Mouse (Mus musculus) C2C12 (cell line): ENCODE results near the gene Frmd6.

ENCODE experiments used
- CEBPB ChIP-seq: IDR thresholded peaks from one replicate; pipeline ENCODE4 v1.6.1; 2011; ENCODE audit warnings: low read depth, mild to moderate bottlenecking, control low read depth, moderate library complexity
- CTCF ChIP-seq: IDR thresholded peaks from one replicate; pipeline ENCODE4 v1.5.1; 2011; ENCODE audit not compliant: control insufficient read depth, insufficient read depth, insufficient read length
- FOSL1 ChIP-seq: IDR thresholded peaks from one replicate; pipeline ENCODE4 v1.8.0; 2011; ENCODE audit warnings: mild to moderate bottlenecking, low read length; ENCODE audit not compliant: poor library complexity, insufficient read depth, severe bottlenecking
- MAX ChIP-seq: IDR thresholded peaks from one replicate; pipeline ENCODE4 v1.6.1; 2011; ENCODE audit warnings: mild to moderate bottlenecking, control low read depth
- MYOD1 ChIP-seq: IDR thresholded peaks from one replicate; pipeline ENCODE4 v1.6.1; 2011; ENCODE audit warnings: low read depth; ENCODE audit not compliant: control insufficient read depth, insufficient read length
- MYOG ChIP-seq: IDR thresholded peaks from one replicate; pipeline ENCODE4 v1.6.1; 2011; ENCODE audit not compliant: control insufficient read depth, insufficient read length; ENCODE audit errors: extremely low read depth
- USF1 ChIP-seq: IDR thresholded peaks from one replicate; pipeline ENCODE4 v1.6.1; 2011; ENCODE audit warnings: low read depth, mild to moderate bottlenecking, control low read depth, moderate library complexity

GRCm38 (mm10) chr12:70937150-70937549 is 111.8 kb downstream of the Frmd6 start:
- TF ChIP-seq CTCF (no peak), CEBPB (no peak), MYOD1 (no peak), USF1 (no peak), FOSL1 (no peak), MYOG (no peak), MAX (no peak)
